Mouse (Mus musculus) granulocyte monocyte progenitor cell, adult 5-6 weeks (primary cell): ENCODE measurements around the gene Pcdh15. TPM values are rescaled to one million over a fixed set of nuclear protein-coding genes. Genes with fewer than 3 reads are reported as not detected.

Experiments
- ATAC-seq: replicated peaks from 2 replicates; pipeline ENCODE4 v1.8.0; 2016; ENCODE audit warnings: mild to moderate bottlenecking, moderate TSS enrichment, inconsistent platforms; ENCODE audit not compliant: poor library complexity, severe bottlenecking
- total RNA-seq, 2 experiments: library from RNA; stranded (forward) in 1 of 2; stranded (reverse) in 1 of 2; fragments of 200-712, 200-1000 nt in 1 of 2; fragments of >200 nt in 1 of 2; fragmentation: Nextera tagmentation in 1 of 2; gene quantifications; 2 replicates each; pipeline ENCODE4 v1.2.3; 2014 to 2017

Gene Pcdh15
- total RNA-seq, 2 experiments from 2014 or later = not detected

GRCm38 (mm10) chr10:73782945-73783344, 683.8 kb downstream of the Pcdh15 start:
- no peak for ATAC-seq

- no peak for ATAC-seq
Observed at GRCm38 (mm10) chr10:73788163-73788562, 689.0 kb downstream of the Pcdh15 start.

DNA sequence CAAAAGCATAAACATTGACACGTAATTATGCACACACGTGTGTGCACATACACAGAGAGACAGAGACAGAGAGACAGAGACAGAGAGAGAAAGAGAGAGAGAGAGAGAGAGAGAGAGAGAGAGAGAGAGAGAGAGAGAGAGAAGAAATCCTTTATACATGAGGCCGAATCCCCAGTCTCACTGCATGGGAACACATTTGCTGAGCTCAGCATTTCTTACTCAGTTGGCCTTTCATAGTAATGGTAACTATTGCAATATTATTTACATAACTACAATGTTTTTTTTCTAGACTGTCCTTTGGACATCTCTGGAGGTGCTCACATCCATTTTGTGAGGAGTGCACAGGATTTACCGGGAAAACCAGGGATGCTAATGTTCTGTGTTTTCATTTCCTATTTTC, 705.9 kb downstream of the Pcdh15 start:
- no peak for ATAC-seq

- ATAC-seq = no peak
Observed at GRCm38 (mm10) chr10:73812311-73812710, 713.2 kb downstream of the Pcdh15 start.

- no peak for ATAC-seq
Observed at GRCm38 (mm10) chr10:73821657-73822583, 722.8 kb downstream of the Pcdh15 start.

DNA sequence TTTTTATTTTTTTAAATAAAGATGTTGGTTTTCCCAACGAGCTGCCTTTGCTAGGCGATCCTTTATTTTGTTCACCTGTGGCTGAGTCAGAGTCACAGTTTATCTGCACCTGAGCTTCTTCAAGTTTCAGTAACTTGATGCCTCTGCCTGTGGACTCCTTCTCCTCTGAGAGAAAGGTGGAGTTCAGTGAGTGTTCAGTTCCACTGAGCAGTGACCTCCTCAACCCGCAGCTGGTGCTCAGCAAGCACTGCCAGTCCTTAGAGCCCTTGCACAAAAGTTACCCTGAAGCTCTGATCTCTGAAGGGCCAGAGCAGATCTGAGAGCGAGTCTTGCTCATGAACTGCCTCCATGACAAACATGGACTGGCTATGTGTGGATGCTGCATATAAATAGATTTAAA, 724.1 kb downstream of the Pcdh15 start:
- ATAC-seq = no peak

DNA sequence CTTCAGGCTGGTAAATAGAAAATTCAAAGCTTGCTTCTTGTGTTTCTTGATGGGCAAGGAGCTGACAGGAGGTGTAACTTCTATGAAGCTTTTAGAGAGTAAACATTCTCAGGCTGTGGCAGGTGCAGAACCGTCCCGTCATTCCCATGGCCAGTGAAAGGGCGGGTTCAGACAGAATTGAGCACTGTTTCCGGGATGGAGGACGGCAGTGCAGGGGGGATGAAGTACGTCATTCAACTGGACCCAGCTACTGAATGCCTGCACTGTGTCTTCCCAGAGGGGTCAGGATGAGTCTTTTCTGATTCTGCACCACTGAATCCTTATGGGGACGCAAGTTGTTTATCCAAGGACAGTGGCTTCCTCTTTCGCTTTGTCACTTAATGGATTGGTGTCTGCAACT, 727.2 kb downstream of the Pcdh15 start:
- ATAC-seq = no peak

DNA sequence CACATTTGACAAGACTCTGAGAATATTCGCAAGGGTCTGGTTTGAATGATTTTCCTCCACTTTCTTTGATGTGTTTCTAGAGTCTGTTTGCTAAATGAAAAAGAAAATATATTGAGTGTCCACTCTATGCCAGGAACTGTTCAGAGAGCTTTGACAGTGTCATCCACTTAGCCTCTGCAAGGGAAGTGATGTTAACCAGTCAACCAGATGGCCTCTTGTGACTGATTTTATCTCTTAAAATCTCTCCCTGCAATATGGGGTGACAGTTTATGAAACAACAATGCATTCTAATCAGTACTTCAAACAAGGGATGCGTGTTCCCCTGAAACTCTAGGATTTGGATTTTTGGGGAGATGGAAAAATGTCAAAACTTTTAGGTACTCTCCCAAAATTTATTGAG, 729.6 kb downstream of the Pcdh15 start:
- no peak for ATAC-seq

GRCm38 (mm10) chr10:73844998-73845397, 745.9 kb downstream of the Pcdh15 start:
- no peak for ATAC-seq

DNA sequence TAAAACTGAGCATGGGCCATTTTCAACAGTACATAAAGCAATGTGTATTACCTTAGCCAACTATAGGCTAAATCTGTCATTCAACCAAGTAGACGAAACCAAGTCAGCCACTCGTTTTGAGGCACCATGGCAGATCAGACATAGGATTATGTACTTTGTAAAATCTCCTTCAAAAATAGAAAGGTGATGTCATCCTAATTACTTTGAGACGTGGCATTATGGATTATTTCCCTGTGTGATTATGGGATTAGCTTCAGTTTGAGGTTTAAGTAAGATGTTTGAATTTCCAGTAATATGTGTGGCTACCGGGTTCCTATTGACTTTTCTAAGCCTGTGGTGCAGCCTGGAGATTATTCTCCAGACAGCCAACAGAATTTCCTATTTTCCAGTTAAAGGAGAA, 763.0 kb downstream of the Pcdh15 start:
- no peak for ATAC-seq

DNA sequence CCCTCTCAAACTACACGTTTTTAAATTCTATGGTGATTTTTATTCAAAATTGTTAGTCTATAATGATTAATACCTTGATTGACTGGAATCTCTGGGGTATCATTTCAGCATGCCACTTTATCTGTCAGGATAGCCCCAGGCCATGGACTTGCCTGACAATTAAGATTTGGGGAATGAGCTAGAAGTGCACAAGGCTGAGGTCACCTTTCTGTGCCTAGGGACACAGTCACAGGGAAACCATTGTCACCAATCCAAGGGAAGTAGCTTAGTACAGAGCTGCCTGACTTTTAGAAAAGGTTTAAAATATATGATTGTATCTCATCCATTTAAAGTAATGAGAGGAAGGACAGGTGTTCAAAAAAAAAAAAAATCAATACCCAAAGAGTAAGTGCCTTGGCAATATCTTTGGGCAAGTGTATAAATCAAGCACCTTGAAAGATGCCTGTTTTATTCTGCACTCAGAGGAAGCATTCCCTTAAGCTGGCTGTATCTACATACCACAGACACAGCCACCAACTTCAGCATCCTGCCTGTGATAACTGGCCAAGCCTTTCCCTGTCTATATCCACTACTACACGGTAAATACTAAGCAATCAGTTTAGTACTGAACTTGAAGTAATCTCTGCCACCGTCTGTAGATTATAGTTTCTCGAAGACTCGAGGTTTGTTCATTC, 779.0 kb downstream of the Pcdh15 start:
- ATAC-seq = no peak

- no peak for ATAC-seq
Observed at GRCm38 (mm10) chr10:73878729-73879067, 779.6 kb downstream of the Pcdh15 start.

- ATAC-seq = no peak
Observed at GRCm38 (mm10) chr10:73887771-73888170, 788.6 kb downstream of the Pcdh15 start.

GRCm38 (mm10) chr10:73892251-73892650, 793.1 kb downstream of the Pcdh15 start:
- no peak for ATAC-seq

GRCm38 (mm10) chr10:73896086-73896607, 797.0 kb downstream of the Pcdh15 start:
- ATAC-seq = no peak

GRCm38 (mm10) chr10:73899165-73899564, 800.0 kb downstream of the Pcdh15 start:
- ATAC-seq = no peak

DNA sequence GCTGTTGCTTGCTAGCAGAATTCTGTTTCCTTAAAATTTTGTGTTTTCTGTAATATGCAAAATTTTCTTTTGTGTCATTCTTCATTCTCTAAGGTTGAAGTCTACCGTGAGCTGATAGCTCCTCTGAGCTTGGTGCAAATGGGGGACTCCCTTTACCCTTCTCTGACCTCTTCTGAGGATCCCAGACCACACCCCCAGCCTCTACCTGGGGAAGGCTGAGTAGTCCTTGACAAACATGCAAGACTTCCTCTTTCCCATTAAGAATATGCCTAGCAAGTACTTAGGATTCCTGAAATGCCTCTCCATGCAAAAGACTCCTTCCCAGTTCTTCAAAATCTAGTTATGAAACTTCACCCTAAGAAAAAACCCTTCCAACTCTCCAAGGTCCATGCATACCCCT, 808.5 kb downstream of the Pcdh15 start:
- ATAC-seq = no peak

DNA sequence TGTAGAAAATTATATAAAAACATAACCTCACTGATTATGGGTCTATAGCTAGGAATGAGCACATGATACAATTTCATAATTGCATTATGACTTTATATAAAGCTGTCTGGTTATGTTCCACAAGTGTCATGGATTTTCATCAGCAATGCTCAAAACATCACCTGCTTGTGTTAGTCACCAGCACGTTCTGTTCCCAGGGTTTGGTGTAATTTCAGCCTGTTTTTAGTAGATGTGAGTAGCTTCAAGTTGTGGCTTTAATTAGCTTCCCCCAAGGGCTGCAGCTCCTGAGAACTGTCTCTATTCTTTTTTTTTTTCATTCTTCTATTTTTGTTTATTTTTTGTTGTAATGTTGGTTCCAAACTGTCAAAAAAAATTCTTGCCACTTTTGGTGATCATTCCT, 809.4 kb downstream of the Pcdh15 start:
- no peak for ATAC-seq

- no peak for ATAC-seq
Observed at GRCm38 (mm10) chr10:73915170-73915569, 816.0 kb downstream of the Pcdh15 start.

DNA sequence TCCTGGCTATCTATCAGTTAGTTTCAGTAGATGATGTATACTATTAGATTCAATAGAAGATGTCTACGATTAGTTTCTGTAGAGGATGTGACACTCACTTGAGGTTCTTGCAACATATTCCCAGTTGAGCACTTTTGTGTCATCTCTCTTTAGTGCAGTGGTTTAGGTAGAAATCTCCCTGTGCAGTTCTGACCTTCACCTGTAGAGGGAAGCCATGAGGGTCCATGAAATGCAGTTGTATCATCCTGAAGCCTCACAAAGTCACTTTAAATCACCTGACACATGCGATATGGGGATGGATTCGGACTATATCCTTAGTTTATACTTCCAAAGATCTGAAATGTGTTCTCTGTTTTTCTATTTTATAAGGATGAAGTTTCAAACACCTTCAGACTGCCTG, 822.4 kb downstream of the Pcdh15 start:
- ATAC-seq = no peak

GRCm38 (mm10) chr10:73928672-73929071, 829.5 kb downstream of the Pcdh15 start:
- ATAC-seq = no peak

DNA sequence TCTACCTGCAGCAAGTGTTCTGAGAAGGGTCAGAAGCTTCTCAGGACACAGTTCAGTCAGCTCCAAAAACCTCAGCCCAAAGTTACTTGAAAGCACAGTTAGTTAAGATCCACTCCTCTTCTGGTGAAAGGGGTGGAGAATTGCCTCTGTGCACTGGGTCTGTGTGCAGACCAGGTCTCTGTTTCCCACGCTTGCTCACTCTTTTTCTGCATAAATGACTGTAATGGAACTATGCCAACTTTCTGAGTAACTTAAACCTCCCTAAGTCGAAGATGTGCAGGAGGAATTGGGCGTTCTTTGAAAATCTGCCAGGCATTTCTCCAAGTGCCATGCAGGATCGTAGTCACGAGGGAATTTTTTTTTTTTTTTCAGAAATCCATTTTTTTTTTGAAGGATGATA, 830.6 kb downstream of the Pcdh15 start:
- no peak for ATAC-seq
